Mouse (Mus musculus): Measurements from ENCODE around the gene Krt14. TPM values are rescaled to one million over a fixed set of nuclear protein-coding genes. Genes with fewer than 3 reads are reported as not detected.

The Krt14 gene
- total and polyA plus RNA-seq, 2 experiments from 2014 or later: 0.54 to 9.5 TPM

GRCm38 (mm10) chr11:100157331-100157730 is 50.0 kb downstream of the Krt14 start:
- no peaks in the 10 kb centered on the region for H3K9me3 ChIP-seq (ENCODE audit: low read length)
- H3K27ac ChIP-seq (ENCODE audit: low read depth, low read length): no peak overlapping the region
- DNase-seq (ENCODE audit: low spot score) (no peak), ATAC-seq (ENCODE audit: low FRiP score) (no peak)
- H3K4me3 ChIP-seq (ENCODE audit: low read depth, low read length): no peak overlapping the region
- no peak overlapping the region for H3K4me2 ChIP-seq (ENCODE audit: low read depth, low read length, poor library complexity, severe bottlenecking)
- no peak for TF ChIP-seq CTCF (IDR thresholded peaks at IDR 0.05)
- H3K36me3 ChIP-seq (ENCODE audit: insufficient read depth, low read length): no peaks in the 10 kb centered on the region
- 87% methylated on average over 3 of the region's 3 CpGs for WGBS
- no peaks in the 10 kb centered on the region for H3K27me3 ChIP-seq (ENCODE audit: insufficient read depth, low read length)
- no peak overlapping the region for H3K9ac ChIP-seq (replicated peaks; ENCODE audit: low read length, poor library complexity, severe bottlenecking)
- no peaks in the 10 kb centered on the region for H3K4me1 ChIP-seq (ENCODE audit: insufficient read depth, low read length)

GRCm38 (mm10) chr11:100155497-100156255 is 51.7 kb downstream of the Krt14 start:
- H3K36me3 ChIP-seq (ENCODE audit: insufficient read depth, low read length): no peaks in the 10 kb centered on the region
- no peaks in the 10 kb centered on the region for H3K9me3 ChIP-seq (ENCODE audit: low read length)
- no peak for DNase-seq (ENCODE audit: low spot score)
- no peak overlapping the region for H3K4me2 ChIP-seq (ENCODE audit: low read depth, low read length, poor library complexity, severe bottlenecking)
- 67% methylated on average over 8 of the region's 8 CpGs for WGBS
- no peak overlapping the region for H3K27ac ChIP-seq (ENCODE audit: low read depth, low read length)
- no peak overlapping the region for H3K4me3 ChIP-seq (ENCODE audit: low read depth, low read length)
- no peak overlapping the region for H3K9ac ChIP-seq (replicated peaks; ENCODE audit: low read length, poor library complexity, severe bottlenecking)
- H3K4me1 ChIP-seq (ENCODE audit: insufficient read depth, low read length): no peaks in the 10 kb centered on the region
- ATAC-seq (ENCODE audit: low FRiP score): no peak
- H3K27me3 ChIP-seq (ENCODE audit: insufficient read depth, low read length): no peaks in the 10 kb centered on the region
- no peak for TF ChIP-seq CTCF (IDR thresholded peaks at IDR 0.05)

Other genes with a start within 250 kb of the Krt14 start
- gene Krtap29-1, start 228.5 kb downstream of the Krt14 start, total RNA-seq (2014; rRNA removed): not detected in 2 replicates
- gene Krtap29-1, start 228.5 kb downstream of the Krt14 start, polyA plus RNA-seq (2015; fragmentation: Nextera tagmentation; extraction: Ambion mirVana): not detected in 2 replicates
- not detected in 2 replicates for gene Krtap16-1, start 221.0 kb downstream of the Krt14 start, total RNA-seq (2014; rRNA removed)
- gene Krtap16-1, start 221.0 kb downstream of the Krt14 start, polyA plus RNA-seq (2015; fragmentation: Nextera tagmentation; extraction: Ambion mirVana): not detected in 2 replicates
- gene Krtap17-1, start 213.6 kb downstream of the Krt14 start, total RNA-seq (2014; rRNA removed): 0.22 and 1.4 TPM in 2 replicates
- 1.7 TPM in 2 replicates for gene Krtap17-1, start 213.6 kb downstream of the Krt14 start, polyA plus RNA-seq (2015; fragmentation: Nextera tagmentation; extraction: Ambion mirVana)
- not detected in 2 replicates for gene Krt33a, start 191.3 kb downstream of the Krt14 start, total RNA-seq (2014; rRNA removed)
- gene Krt33a, start 191.3 kb downstream of the Krt14 start, polyA plus RNA-seq (2015; fragmentation: Nextera tagmentation; extraction: Ambion mirVana): not detected in 2 replicates
- gene Krt33b, start 177.7 kb downstream of the Krt14 start, total RNA-seq (2014; rRNA removed): not detected in 2 replicates
- gene Krt33b, start 177.7 kb downstream of the Krt14 start, polyA plus RNA-seq (2015; fragmentation: Nextera tagmentation; extraction: Ambion mirVana): 0.13 and 0.25 TPM in 2 replicates
- not detected in 2 replicates for gene Krt34, start 166.0 kb downstream of the Krt14 start, total RNA-seq (2014; rRNA removed)
- not detected in 2 replicates for gene Krt34, start 166.0 kb downstream of the Krt14 start, polyA plus RNA-seq (2015; fragmentation: Nextera tagmentation; extraction: Ambion mirVana)
- gene Krt31, start 157.0 kb downstream of the Krt14 start, total RNA-seq (2014; rRNA removed): 0.93 TPM in 1 of 2 replicates, not detected in the other
- gene Krt31, start 157.0 kb downstream of the Krt14 start, polyA plus RNA-seq (2015; fragmentation: Nextera tagmentation; extraction: Ambion mirVana): not detected in 2 replicates
- not detected in 2 replicates for gene Krt32, start 119.3 kb downstream of the Krt14 start, total RNA-seq (2014; rRNA removed)
- not detected in 2 replicates for gene Krt32, start 119.3 kb downstream of the Krt14 start, polyA plus RNA-seq (2015; fragmentation: Nextera tagmentation; extraction: Ambion mirVana)
- 0.60 TPM in 1 of 2 replicates, not detected in the other for gene Krt35, start 111.3 kb downstream of the Krt14 start, total RNA-seq (2014; rRNA removed)
- 0.10 TPM in 1 of 2 replicates, not detected in the other for gene Krt35, start 111.3 kb downstream of the Krt14 start, polyA plus RNA-seq (2015; fragmentation: Nextera tagmentation; extraction: Ambion mirVana)
- 0.44 TPM in 1 of 2 replicates, not detected in the other for gene Krt36, start 101.9 kb downstream of the Krt14 start, total RNA-seq (2014; rRNA removed)
- gene Krt36, start 101.9 kb downstream of the Krt14 start, polyA plus RNA-seq (2015; fragmentation: Nextera tagmentation; extraction: Ambion mirVana): not detected in 2 replicates
- not detected in 2 replicates for gene Krt13, start 86.0 kb downstream of the Krt14 start, total RNA-seq (2014; rRNA removed)
- not detected in 2 replicates for gene Krt13, start 86.0 kb downstream of the Krt14 start, polyA plus RNA-seq (2015; fragmentation: Nextera tagmentation; extraction: Ambion mirVana)
- 0.33 and 6.0 TPM in 2 replicates for gene Krt15, start 71.6 kb downstream of the Krt14 start, total RNA-seq (2014; rRNA removed)
- gene Krt15, start 71.6 kb downstream of the Krt14 start, polyA plus RNA-seq (2015; fragmentation: Nextera tagmentation; extraction: Ambion mirVana): 0.22 and 0.43 TPM in 2 replicates
- gene Krt19, start 58.9 kb downstream of the Krt14 start, total RNA-seq (2014; rRNA removed): 1.6 and 5.4 TPM in 2 replicates
- gene Krt19, start 58.9 kb downstream of the Krt14 start, polyA plus RNA-seq (2015; fragmentation: Nextera tagmentation; extraction: Ambion mirVana): 6.5 and 8.1 TPM in 2 replicates
- not detected in 2 replicates for gene Krt9, start 14.3 kb downstream of the Krt14 start, total RNA-seq (2014; rRNA removed)
- not detected in 2 replicates for gene Krt9, start 14.3 kb downstream of the Krt14 start, polyA plus RNA-seq (2015; fragmentation: Nextera tagmentation; extraction: Ambion mirVana)
- not detected in 2 replicates for gene Krt16, start 41.4 kb upstream of the Krt14 start, total RNA-seq (2014; rRNA removed)
- gene Krt16, start 41.4 kb upstream of the Krt14 start, polyA plus RNA-seq (2015; fragmentation: Nextera tagmentation; extraction: Ambion mirVana): not detected in 2 replicates
- 0.52 and 5.5 TPM in 2 replicates for gene Krt17, start 53.5 kb upstream of the Krt14 start, total RNA-seq (2014; rRNA removed)
- 1.2 and 1.5 TPM in 2 replicates for gene Krt17, start 53.5 kb upstream of the Krt14 start, polyA plus RNA-seq (2015; fragmentation: Nextera tagmentation; extraction: Ambion mirVana)
- 0.27 TPM in 1 of 2 replicates, not detected in the other for gene Krt42, start 62.3 kb upstream of the Krt14 start, total RNA-seq (2014; rRNA removed)
- gene Krt42, start 62.3 kb upstream of the Krt14 start, polyA plus RNA-seq (2015; fragmentation: Nextera tagmentation; extraction: Ambion mirVana): not detected in 2 replicates
- gene Eif1, start 112.3 kb upstream of the Krt14 start, total RNA-seq (2014; rRNA removed): 84.7 and 117 TPM in 2 replicates
- gene Eif1, start 112.3 kb upstream of the Krt14 start, polyA plus RNA-seq (2015; fragmentation: Nextera tagmentation; extraction: Ambion mirVana): 1,241 and 1,297 TPM in 2 replicates
- gene Gast, start 126.9 kb upstream of the Krt14 start, total RNA-seq (2014; rRNA removed): not detected in 2 replicates
- gene Gast, start 126.9 kb upstream of the Krt14 start, polyA plus RNA-seq (2015; fragmentation: Nextera tagmentation; extraction: Ambion mirVana): 1.1 and 2.2 TPM in 2 replicates
- gene Hap1, start 148.6 kb upstream of the Krt14 start, total RNA-seq (2014; rRNA removed): 743 and 796 TPM in 2 replicates
- 597 and 631 TPM in 2 replicates for gene Hap1, start 148.6 kb upstream of the Krt14 start, polyA plus RNA-seq (2015; fragmentation: Nextera tagmentation; extraction: Ambion mirVana)
- gene Jup, start 190.2 kb upstream of the Krt14 start, total RNA-seq (2014; rRNA removed): 133 and 156 TPM in 2 replicates
- 69.7 and 75.5 TPM in 2 replicates for gene Jup, start 190.2 kb upstream of the Krt14 start, polyA plus RNA-seq (2015; fragmentation: Nextera tagmentation; extraction: Ambion mirVana)
- 24.4 and 26.0 TPM in 2 replicates for gene P3h4, start 207.3 kb upstream of the Krt14 start, total RNA-seq (2014; rRNA removed)
- 23.4 and 23.7 TPM in 2 replicates for gene P3h4, start 207.3 kb upstream of the Krt14 start, polyA plus RNA-seq (2015; fragmentation: Nextera tagmentation; extraction: Ambion mirVana)
- 29.0 and 33.9 TPM in 2 replicates for gene Fkbp10, start 208.1 kb upstream of the Krt14 start, total RNA-seq (2014; rRNA removed)
- gene Fkbp10, start 208.1 kb upstream of the Krt14 start, polyA plus RNA-seq (2015; fragmentation: Nextera tagmentation; extraction: Ambion mirVana): 19.9 and 21.8 TPM in 2 replicates
- 57.2 and 58.5 TPM in 2 replicates for gene Nt5c3b, start 234.3 kb upstream of the Krt14 start, total RNA-seq (2014; rRNA removed)
- 111 and 113 TPM in 2 replicates for gene Nt5c3b, start 234.3 kb upstream of the Krt14 start, polyA plus RNA-seq (2015; fragmentation: Nextera tagmentation; extraction: Ambion mirVana)
- gene Klhl10, start 234.4 kb upstream of the Krt14 start, total RNA-seq (2014; rRNA removed): 0.22 and 0.61 TPM in 2 replicates
- gene Klhl10, start 234.4 kb upstream of the Krt14 start, polyA plus RNA-seq (2015; fragmentation: Nextera tagmentation; extraction: Ambion mirVana): 0.45 and 0.65 TPM in 2 replicates